Mouse (Mus musculus): ENCODE measurements around the gene Gm39566.
A peak's percentile ranks its signal among the peaks of the same experiment; 100 is the strongest.
"Not testable (repeated sequence)": the region's sequence is repeated elsewhere in the genome, so short reads cannot be mapped to it uniquely, and the experiment has no call there.

Gm39566 gene

DNA sequence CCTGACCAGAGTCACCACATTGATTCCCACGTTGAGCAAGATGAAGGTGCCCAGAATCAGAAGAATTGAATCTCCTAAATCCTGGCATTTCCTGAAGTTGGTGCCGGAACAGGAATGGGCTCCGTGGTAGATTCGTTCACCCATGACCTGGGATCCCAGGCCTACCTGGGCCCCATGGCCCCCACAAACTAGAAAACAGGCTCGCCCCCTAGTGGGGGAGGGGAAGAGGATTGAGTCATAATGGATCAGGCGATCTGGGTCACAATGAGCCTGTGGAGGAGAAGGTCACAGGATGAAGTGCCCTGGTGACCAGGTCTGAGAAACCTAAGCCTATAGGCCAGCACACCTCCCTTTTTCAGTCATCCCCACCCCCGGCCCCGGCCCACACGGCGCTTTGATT, at the start of gene Gm39566:
Gene Gm39566 (minus strand): TSS at position 144 of the 400 bp plus-strand sequence.
- DNase-seq (ENCODE audit: low spot score in 2 of 2), result no peak

DNA sequence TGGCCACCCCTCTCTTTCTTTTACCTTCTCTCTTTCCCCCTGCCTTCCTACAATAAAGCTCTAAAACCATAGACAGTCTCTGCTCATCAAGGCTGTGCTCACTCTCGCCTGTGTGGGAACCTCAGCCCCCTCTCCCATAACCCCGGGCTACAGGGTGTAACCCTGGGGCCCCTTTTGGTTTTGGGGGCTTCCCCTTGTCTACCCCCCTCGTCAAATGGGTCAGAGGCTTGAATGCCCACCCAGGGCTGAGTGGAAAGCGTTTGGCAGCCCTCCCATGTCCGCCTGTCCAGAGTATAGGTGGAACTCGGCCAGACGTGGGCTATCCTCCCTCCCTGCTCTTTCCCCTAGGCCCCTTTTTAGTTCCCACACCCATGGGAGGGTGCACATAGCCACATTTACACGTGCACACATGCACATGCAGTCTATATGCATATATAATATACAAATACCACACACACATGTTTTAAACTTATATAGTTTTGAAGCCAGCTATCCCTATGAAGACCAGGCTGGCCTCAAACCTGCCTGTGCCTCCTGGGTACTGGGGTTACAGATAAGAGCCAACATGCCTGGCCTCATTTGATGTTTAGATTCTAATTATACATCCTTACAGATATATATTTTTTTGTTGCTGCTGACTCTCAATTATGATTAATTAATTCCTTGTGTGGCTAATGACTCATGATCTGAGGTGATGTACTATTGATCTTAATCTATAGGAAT, 49.2 kb upstream of the Gm39566 start:
- no peak for DNase-seq (ENCODE audit: low spot score in 2 of 2)

GRCm38 (mm10) chr11:69863729-69864128, 48.6 kb upstream of the Gm39566 start:
- not testable (repeated sequence) for DNase-seq (ENCODE audit: low spot score in 2 of 2)

DNA sequence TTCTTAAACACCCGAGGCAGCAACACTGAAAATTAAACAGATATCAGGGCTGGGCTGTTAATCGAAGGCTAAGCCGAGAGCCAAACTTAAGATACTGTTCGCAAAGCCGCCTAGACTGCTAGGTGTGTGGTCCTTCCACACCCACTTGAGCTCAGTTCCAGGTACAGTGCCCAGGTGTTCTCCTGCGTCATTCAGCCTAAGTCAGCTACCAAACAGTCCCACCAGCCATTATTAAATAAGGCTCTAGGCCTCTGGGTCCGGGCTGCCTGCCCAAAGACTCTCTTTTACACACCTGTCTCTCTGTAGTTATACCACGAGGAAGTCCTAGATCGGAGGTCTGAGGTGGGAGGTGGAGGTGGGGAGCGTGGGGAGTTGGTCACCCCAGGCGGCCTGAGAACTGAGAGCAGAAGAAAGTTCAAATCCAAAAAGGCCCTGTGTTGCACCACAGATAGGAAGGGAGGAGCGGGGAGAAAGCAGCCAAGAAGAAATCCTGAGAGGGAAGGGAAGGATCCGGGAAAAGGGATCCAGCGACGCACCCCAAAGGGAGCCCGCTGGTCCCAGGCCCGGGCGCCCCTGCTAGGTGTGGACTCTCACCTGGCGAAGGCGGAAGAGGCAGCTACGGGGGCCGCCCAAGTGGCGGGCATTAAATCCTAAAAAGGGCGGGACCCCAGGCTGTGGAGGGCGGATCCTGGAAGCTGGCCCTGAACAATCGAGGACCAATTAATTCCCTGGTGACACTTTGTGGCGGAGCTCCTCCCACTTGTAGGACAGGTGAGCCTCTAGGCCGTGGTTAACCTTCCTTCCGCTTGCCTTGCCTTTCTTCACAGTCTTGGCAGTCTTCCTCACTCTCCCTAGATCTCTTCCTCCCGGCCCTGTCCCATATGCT, 43.3 kb upstream of the Gm39566 start, which contains the start of gene Tnk1:
Gene Tnk1 (minus strand): TSS at position 618 of the 886 bp plus-strand sequence.
- no peak for DNase-seq (ENCODE audit: low spot score in 2 of 2)

DNA sequence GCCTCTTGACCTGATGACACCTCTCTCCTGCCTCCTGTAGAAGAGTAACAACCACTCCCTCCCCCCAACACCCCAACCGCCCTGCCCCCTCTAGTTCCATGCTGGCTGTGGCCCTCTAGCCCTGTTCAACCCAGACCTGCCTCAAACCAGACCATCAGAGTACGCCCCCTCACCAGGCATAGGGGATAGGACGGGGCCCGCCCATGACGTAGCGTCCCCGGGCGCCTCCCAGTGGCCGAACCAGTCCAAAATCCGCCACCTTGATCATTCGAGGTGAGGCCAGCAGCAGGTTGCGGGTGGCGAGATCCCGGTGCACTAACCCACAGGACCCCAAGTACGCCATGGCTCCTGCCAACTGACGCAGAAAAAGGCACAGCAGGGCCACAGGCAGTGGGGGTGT, 40.2 kb upstream of the Gm39566 start:
- DNase-seq (ENCODE audit: low spot score in 2 of 2), result no peak

GRCm38 (mm10) chr11:69854680-69855079, 39.6 kb upstream of the Gm39566 start:
- DNase-seq (ENCODE audit: low spot score in 2 of 2), result no peak

- no peak for DNase-seq (ENCODE audit: low spot score in 2 of 2)
These were observed 38.9 kb upstream of the Gm39566 start for GRCm38 (mm10) chr11:69853994-69854393.

DNA sequence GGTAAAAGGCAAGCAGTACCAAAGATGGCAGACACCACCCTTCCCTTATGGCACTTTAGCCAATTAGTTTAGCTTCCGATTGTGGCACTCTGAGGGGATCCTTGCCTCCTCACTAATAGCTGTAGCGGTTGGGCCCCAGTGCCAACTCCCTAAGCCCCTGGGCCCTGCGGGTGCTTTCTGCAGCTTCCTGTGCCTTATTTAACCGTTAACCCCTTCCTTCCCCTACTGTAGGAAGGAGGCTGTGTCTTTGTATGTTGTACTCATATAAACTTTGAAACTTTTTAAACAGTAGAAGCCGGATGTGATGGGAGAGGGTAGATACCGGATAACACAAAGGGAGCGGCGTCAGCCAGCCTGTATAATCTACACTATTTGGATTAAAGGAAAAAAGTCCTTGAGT, 35.7 kb upstream of the Gm39566 start:
- DNase-seq (ENCODE audit: low spot score in 2 of 2), result no peak

DNA sequence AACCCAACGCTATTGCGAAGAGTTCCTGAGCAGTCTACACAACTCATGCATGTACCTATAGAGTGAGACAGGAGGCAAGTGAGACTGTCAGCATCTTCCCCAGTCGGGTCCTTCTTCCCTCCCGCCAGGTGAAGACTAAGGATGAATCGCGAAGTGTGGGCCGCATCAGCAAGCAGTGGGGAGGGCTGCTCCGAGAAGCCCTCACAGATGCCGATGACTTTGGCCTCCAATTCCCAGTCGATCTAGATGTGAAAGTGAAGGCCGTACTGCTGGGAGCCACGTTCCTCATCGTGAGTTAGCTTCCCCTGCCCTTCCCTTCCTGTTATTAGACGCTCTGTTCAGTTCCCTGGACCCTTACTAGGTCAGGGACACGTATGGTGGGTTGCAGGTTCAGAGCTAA, 34.8 kb upstream of the Gm39566 start:
- no peak for DNase-seq (ENCODE audit: low spot score in 2 of 2)

DNA sequence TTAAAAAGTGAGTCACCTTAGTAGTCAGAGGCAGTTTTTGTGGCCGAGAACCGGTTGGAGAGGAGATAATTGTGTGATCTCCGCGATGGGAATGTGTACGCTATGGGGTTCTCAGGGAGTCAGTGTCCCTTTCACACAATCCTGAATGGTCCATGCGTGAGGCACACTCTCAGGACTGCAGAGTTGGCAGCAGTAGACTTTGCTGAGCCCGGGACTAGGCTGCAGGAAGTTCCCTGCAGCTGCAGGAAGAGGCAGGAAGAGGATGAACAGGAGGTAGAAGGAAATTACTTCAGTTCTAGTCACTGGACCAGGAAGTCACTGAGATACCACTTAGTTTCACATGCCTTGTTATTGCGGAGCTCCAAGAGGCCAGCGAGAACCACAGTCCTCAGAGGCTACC, 34.0 kb upstream of the Gm39566 start:
- DNase-seq (ENCODE audit: low spot score in 2 of 2), result no peak

DNA sequence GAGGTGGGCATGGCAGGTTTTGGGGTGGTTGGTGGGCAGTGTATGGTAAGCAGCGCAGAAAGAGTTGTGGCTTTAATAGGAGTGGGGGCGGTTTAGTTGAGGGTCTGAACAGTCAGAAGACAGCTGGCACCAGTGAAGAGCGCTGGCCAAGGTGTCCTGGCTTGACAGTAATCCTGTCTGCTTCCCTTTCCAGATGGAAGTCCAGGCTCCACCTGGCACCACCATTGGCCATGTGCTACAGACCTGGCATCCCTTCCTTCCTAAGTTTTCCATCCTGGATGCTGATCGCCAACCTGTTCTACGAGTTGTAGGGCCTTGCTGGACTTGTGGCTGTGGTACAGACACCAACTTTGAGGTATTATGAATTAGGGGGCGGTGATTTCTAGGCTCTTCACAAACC, 32.9 kb upstream of the Gm39566 start:
- DNase-seq (ENCODE audit: low spot score in 2 of 2), result no peak

- DNase-seq (ENCODE audit: low spot score in 2 of 2), result no peak
These were observed 31.9 kb upstream of the Gm39566 start for GRCm38 (mm10) chr11:69846738-69847688.

DNA sequence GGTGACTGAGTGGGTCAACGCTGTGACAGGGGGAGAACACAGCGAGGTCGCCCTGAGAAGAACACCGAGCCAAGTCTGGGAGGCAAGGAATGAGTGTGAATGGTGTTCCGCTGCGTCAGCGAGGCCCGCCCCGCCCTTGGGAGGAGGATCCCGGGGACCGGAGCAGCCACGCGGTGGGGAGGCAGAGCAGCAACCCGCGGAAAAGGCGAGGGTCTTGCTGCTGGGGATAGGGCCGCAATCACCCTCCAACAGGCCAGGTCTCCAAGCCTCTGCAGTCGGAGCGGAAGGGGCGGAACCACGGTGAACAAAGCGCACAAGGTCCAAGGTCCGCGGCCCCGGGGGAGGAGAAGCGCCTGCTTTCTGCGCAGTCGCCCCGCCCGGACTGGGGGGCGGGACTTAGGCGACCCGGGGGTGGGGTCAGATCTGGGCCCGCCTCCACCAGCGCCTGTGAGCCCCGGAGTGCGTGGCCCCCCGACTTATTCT, 31.1 kb upstream of the Gm39566 start, which contains the start of gene Plscr3:
Gene Plscr3 (plus strand): TSS at position 179 of the 483 bp plus-strand sequence.
- peak; percentile 90 to 91 for DNase-seq (ENCODE audit: low spot score in 2 of 2)

DNA sequence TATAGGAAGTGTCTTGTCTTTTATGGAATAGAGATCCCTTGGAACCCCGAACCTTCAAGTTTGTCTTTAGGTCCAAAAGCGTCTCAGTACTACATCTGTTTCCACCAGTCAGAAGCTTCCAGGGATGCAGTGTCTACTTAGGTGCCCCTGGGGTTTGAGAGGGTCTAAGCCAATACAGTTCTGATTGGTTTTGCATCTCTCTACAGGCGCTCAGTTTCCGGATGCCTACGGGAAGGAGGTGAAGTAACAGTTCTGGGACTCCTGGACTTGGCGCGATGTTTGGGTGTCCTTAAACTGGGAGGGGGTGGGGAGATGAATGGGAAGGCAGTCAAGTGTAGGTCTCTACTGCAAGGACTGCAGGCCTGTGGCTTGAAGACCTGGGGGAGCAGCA, 23.6 kb upstream of the Gm39566 start:
- no peak for DNase-seq (ENCODE audit: low spot score in 2 of 2)

GRCm38 (mm10) chr11:69837952-69838713, 23.0 kb upstream of the Gm39566 start, which contains the start of gene Tmem256:
Gene Tmem256 (plus strand): TSS chr11:69838514.
- peak; percentile 95 to 96 for DNase-seq (ENCODE audit: low spot score in 2 of 2)

DNA sequence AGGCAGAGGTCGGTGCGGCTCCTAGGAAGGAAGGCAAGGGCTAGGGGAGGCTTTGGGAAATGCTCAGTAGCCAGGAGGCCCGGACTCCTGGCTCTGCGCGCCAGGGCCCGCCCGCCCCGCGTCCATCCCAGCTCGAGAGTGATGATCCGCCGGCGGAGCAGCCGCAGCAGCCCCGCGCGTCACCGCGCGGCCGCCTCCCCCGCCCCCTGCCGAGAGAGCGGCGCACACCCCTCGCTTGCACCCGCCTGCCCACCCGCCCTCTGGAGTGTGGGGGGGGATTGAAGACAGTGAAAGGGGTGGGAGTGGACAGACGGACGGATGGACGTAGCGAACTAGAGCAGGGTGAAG, 22.5 kb upstream of the Gm39566 start, which contains the start of gene Nlgn2:
Gene Nlgn2 (minus strand): TSS at position 181 of the 348 bp plus-strand sequence.
- peak in 1 of 2 experiments; percentile 75 for DNase-seq (ENCODE audit: low spot score in 2 of 2)

DNA sequence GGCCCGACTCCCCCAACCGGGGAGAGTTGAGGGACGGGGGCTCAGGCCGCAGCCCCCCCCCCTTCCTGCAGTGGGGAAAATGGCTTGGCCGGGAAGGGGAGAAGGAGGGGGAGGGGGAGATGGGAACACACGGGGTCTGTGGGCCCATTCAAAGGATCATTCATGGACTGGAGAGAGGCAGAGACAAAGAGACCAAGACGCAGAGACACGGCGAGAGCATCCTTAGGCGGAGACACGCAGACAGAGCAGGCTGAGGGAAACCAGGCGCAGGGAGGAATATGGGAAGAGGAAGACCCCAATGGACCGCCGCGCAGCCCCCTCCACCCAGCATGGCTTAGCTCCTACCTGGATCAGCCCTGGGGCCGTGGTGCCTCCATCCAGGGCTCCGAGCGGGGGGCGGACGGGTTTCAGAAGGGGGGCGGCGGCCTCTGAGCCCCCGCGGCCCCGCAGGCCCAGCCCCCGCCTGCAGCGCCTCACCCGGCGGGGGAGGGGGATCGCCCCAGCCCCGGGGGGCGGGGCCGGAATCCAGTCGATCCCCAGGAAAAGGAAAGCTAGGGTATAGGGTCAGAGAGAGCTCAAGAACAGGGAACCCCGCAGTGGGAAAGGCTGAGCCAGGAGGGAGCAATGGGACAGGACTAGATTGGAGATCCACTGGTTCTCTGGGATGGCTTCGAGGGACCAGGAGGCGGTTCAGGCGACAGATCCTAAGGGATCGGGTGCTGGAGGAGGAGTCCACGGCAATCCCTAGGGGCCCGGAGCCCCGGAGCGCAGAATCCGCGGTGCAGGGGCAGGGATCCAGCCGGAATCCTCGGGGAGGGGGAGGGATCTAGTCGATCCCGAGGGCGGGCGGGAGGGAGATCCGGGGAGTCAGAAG, 21.8 kb upstream of the Gm39566 start:
- peak in 1 of 2 experiments; percentile 43 for DNase-seq (ENCODE audit: low spot score in 2 of 2)

- no peak for DNase-seq (ENCODE audit: low spot score in 2 of 2)
These were observed 20.9 kb upstream of the Gm39566 start for GRCm38 (mm10) chr11:69835966-69836335.

- DNase-seq (ENCODE audit: low spot score in 2 of 2), result no peak
These were observed 20.3 kb upstream of the Gm39566 start for GRCm38 (mm10) chr11:69835326-69835965.

Measured in urinary bladder, postnatal 4 days (tissue).